8 mouse cellular contexts compared by ENCODE assay signal in genomic region chr7:62420566-62420965, GRCm38 (mm10). TPM values are rescaled to one million over a fixed set of nuclear protein-coding genes. Genes with fewer than 3 reads are reported as not detected.
DNase-seq lines count a peak whose midpoint lies in the region; ATAC-seq and TF ChIP-seq lines count a peak whose summit lies in the region.
"Had no signal": no experiment of that assay in that cellular context is flagged by ENCODE, and none has a peak within 500 bp of the region (broad histone marks: within the 10 kb centered on the region; RNA-seq: fewer than 3 reads in every experiment).

No protein-coding gene starts in this region.

- H3K9me3 ChIP-seq in stomach, embryonic 14.5 days (ENCODE audit: control insufficient read depth, low read depth, low read length), result no peaks in the 10 kb centered on the region
- 0 out of 2 replicates have a peak, but pooled peaks cover 3% of the 10 kb centered on the region for H3K9me3 ChIP-seq in stomach, postnatal 0 days (ENCODE audit: control insufficient read depth, low read length)
- H3K9me3 ChIP-seq in forebrain, embryonic 13.5 days (replicated peaks), result peaks cover 18% of the 10 kb centered on the region
- peaks cover 22% of the 10 kb centered on the region for H3K9me3 ChIP-seq in midbrain, embryonic 10.5 days (replicated peaks)

- H3K4me1 ChIP-seq in stomach, embryonic 14.5 days (ENCODE audit: control insufficient read depth, insufficient read depth, low read length), result no peaks in the 10 kb centered on the region
- H3K4me1 ChIP-seq in stomach, postnatal 0 days (replicated peaks; ENCODE audit: control insufficient read depth, insufficient read depth), result no peaks in the 10 kb centered on the region
- H3K4me1 ChIP-seq in forebrain, embryonic 13.5 days, result 0 out of 2 replicates have a peak, but pooled peaks cover 7% of the 10 kb centered on the region
- peaks cover 12% of the 10 kb centered on the region for H3K4me1 ChIP-seq in midbrain, embryonic 10.5 days

- DNase-seq in stomach, postnatal 0 days (ENCODE audit: low spot score), result no peak
- peak; percentile 58 for DNase-seq in midbrain, embryonic 10.5 days (ENCODE audit: low spot score)
- no peak for DNase-seq in frontal cortex, postnatal 25 days (ENCODE audit: low spot score in 2 of 2)
- DNase-seq in urinary bladder, postnatal 10 days (ENCODE audit: low spot score), result no peak
- no peak for DNase-seq in adrenal gland, adult 8-10 months

- TF ChIP-seq EP300 in stomach, postnatal 0 days (optimal IDR thresholded peaks at IDR 0.05), result no peak

- no peaks in the 10 kb centered on the region for H3K27me3 ChIP-seq in stomach, embryonic 14.5 days (ENCODE audit: control insufficient read depth, insufficient read depth, low read length)
- H3K27me3 ChIP-seq in stomach, postnatal 0 days (ENCODE audit: control insufficient read depth, insufficient read depth, low read length), result no peaks in the 10 kb centered on the region
- H3K27me3 ChIP-seq in forebrain, embryonic 13.5 days, result no peaks in the 10 kb centered on the region
- no peaks in the 10 kb centered on the region for H3K27me3 ChIP-seq in midbrain, embryonic 10.5 days (ENCODE audit: low read depth, poor library complexity, severe bottlenecking)

- WGBS in stomach, embryonic 14.5 days, result 72% methylated on average over 6 of the region's 6 CpGs
- 79% methylated on average over 6 of the region's 6 CpGs for WGBS in stomach, postnatal 0 days
- WGBS in forebrain, embryonic 13.5 days, result 34% methylated on average over 6 of the region's 6 CpGs
- 32% methylated on average over 6 of the region's 6 CpGs for WGBS in midbrain, embryonic 10.5 days

- H3K27ac ChIP-seq in stomach, embryonic 14.5 days (ENCODE audit: low read length), result no peak overlapping the region
- H3K27ac ChIP-seq in stomach, postnatal 0 days (replicated peaks), result no peak overlapping the region
- H3K27ac ChIP-seq in forebrain, embryonic 13.5 days, result peak overlapping the region; percentile 95
- peak overlapping the region; percentile 97 for H3K27ac ChIP-seq in midbrain, embryonic 10.5 days (replicated peaks)
- H3K27ac ChIP-seq: liver, embryonic 14.5 days had no signal

- H3K4me3 ChIP-seq in stomach, embryonic 14.5 days (ENCODE audit: low read depth, low read length), result no peak overlapping the region
- no peak overlapping the region for H3K4me3 ChIP-seq in stomach, postnatal 0 days (ENCODE audit: low read depth, low read length)
- peak overlapping the region; percentile 71 for H3K4me3 ChIP-seq in forebrain, embryonic 13.5 days
- H3K4me3 ChIP-seq in midbrain, embryonic 10.5 days, result peak overlapping the region; percentile 80

- H3K36me3 ChIP-seq in stomach, embryonic 14.5 days (ENCODE audit: control insufficient read depth, insufficient read depth, low read length), result no peaks in the 10 kb centered on the region
- no peaks in the 10 kb centered on the region for H3K36me3 ChIP-seq in stomach, postnatal 0 days (ENCODE audit: control insufficient read depth, insufficient read depth, low read length)
- no peaks in the 10 kb centered on the region for H3K36me3 ChIP-seq in forebrain, embryonic 13.5 days (ENCODE audit: poor library complexity, severe bottlenecking)
- H3K36me3 ChIP-seq in midbrain, embryonic 10.5 days, result no peaks in the 10 kb centered on the region

- no peak for TF ChIP-seq CTCF in stomach, postnatal 0 days (IDR thresholded peaks at IDR 0.05; ENCODE audit: low read depth)

- no peak overlapping the region for H3K9ac ChIP-seq in stomach, embryonic 14.5 days (replicated peaks; ENCODE audit: low read depth, low read length)
- H3K9ac ChIP-seq in stomach, postnatal 0 days (ENCODE audit: low read length), result no peak overlapping the region
- peak overlapping the region; percentile 66 for H3K9ac ChIP-seq in forebrain, embryonic 13.5 days
- H3K9ac ChIP-seq: liver, embryonic 14.5 days had no signal

- no peak for ATAC-seq in stomach, embryonic 14.5 days (ENCODE audit: insufficient number of reproducible peaks, insufficient read depth, low FRiP score, low read depth)
- no peak for ATAC-seq in stomach, postnatal 0 days (ENCODE audit: low FRiP score, low TSS enrichment)
- ATAC-seq in forebrain, embryonic 13.5 days, result peak; percentile 32; the same call in 1 of the 2 replicates

- peak overlapping the region; percentile 29; the same call in 1 of the 2 replicates for H3K4me2 ChIP-seq in stomach, embryonic 14.5 days (replicated peaks; ENCODE audit: low read depth, low read length)
- no peak overlapping the region for H3K4me2 ChIP-seq in stomach, postnatal 0 days (replicated peaks; ENCODE audit: low read depth)
- peak overlapping the region; percentile 51 for H3K4me2 ChIP-seq in forebrain, embryonic 13.5 days

RNA-seq across cellular contexts. Expression of gene Mkrn3, which starts 0.6 kb away (rescaled TPM):
- 6.2 and 8.6 TPM in 2 replicates for polyA plus RNA-seq in stomach, embryonic 14.5 days (2014; fragmentation: Nextera tagmentation; extraction: Ambion mirVana)
- 1.9 and 2.2 TPM in 2 replicates for polyA plus RNA-seq in stomach, postnatal 0 days (2015; fragmentation: Nextera tagmentation; extraction: Ambion mirVana)
- 21.7 and 25.0 TPM in 2 replicates for polyA plus RNA-seq in forebrain, embryonic 13.5 days (2015; fragmentation: Nextera tagmentation; extraction: Ambion mirVana)
- polyA plus RNA-seq in midbrain, embryonic 10.5 days (2016; fragmentation: Nextera tagmentation; extraction: Ambion mirVana), result 18.4 and 21.2 TPM in 2 replicates
- 1 to 10 TPM; 1.3 to 2.6 (median 1.8) TPM for total RNA-seq in adrenal gland, adult 8-10 months (2022)

RNA-seq across cellular contexts. Expression of gene Peg12, which starts 43.7 kb away (rescaled TPM):
- 30.7 and 34.4 TPM in 2 replicates for polyA plus RNA-seq in stomach, embryonic 14.5 days (2014; fragmentation: Nextera tagmentation; extraction: Ambion mirVana)
- polyA plus RNA-seq in stomach, postnatal 0 days (2015; fragmentation: Nextera tagmentation; extraction: Ambion mirVana), result 6.4 and 7.7 TPM in 2 replicates
- polyA plus RNA-seq in forebrain, embryonic 13.5 days (2015; fragmentation: Nextera tagmentation; extraction: Ambion mirVana), result 56.3 and 66.0 TPM in 2 replicates
- polyA plus RNA-seq in midbrain, embryonic 10.5 days (2016; fragmentation: Nextera tagmentation; extraction: Ambion mirVana), result 105 and 117 TPM in 2 replicates
- total RNA-seq in adrenal gland, adult 8-10 months (2022), result 1 to 10 TPM; 1.1 to 2.0 (median 1.6) TPM

RNA-seq across cellular contexts. Expression of gene Magel2, which starts 43.8 kb away (rescaled TPM):
- 1.9 and 2.6 TPM in 2 replicates for polyA plus RNA-seq in stomach, embryonic 14.5 days (2014; fragmentation: Nextera tagmentation; extraction: Ambion mirVana)
- polyA plus RNA-seq in stomach, postnatal 0 days (2015; fragmentation: Nextera tagmentation; extraction: Ambion mirVana), result 0.18 and 0.19 TPM in 2 replicates
- 16.6 and 22.1 TPM in 2 replicates for polyA plus RNA-seq in forebrain, embryonic 13.5 days (2015; fragmentation: Nextera tagmentation; extraction: Ambion mirVana)
- 8.6 and 14.0 TPM in 2 replicates for polyA plus RNA-seq in midbrain, embryonic 10.5 days (2016; fragmentation: Nextera tagmentation; extraction: Ambion mirVana)
- 1 to 10 TPM; 1.7 to 2.0 (median 1.8) TPM for total RNA-seq in adrenal gland, adult 8-10 months (2022)

Comparison
In these comparisons a context has a peak if more than half of its experiments do, and no peak if none do; other contexts are left out.
1. H3K27ac ChIP-seq: peak in forebrain, embryonic 13.5 days (single experiment) and midbrain, embryonic 10.5 days (single experiment); none in stomach, embryonic 14.5 days (single experiment) and stomach, postnatal 0 days (single experiment).
2. H3K4me3 ChIP-seq: peak in forebrain, embryonic 13.5 days (single experiment) and midbrain, embryonic 10.5 days (single experiment); none in stomach, embryonic 14.5 days (single experiment) and stomach, postnatal 0 days (single experiment).